Mouse (Mus musculus): ENCODE measurements around the gene Prdx6. TPM values are rescaled to one million over a fixed set of nuclear protein-coding genes. Genes with fewer than 3 reads are reported as not detected.

The Prdx6 gene
- total RNA-seq, 2 experiments from 2014 or later = 315 to 316 TPM

Other genes starting within 250 kb of the Prdx6 start
- gene Zbtb37, start 216.4 kb downstream of the Prdx6 start, total RNA-seq (2021) = 10 to 100 TPM; 10.6 to 14.8 TPM
- 10 to 100 TPM; 23.8 to 25.5 TPM for gene Dars2, start 180.6 kb downstream of the Prdx6 start, total RNA-seq (2021)
- 1 to 10 TPM in 1 of 2 experiments, under 1 TPM in 1; 0.83 to 1.7 TPM for gene Cenpl, start 180.5 kb downstream of the Prdx6 start, total RNA-seq (2021)
- 10 to 100 TPM in 1 of 2 experiments, 1 to 10 TPM in 1; 9.7 to 12.2 TPM for gene Klhl20, start 119.7 kb downstream of the Prdx6 start, total RNA-seq (2021)
- gene Ankrd45, start 108.5 kb downstream of the Prdx6 start, total RNA-seq (2021) = 1 to 10 TPM; 2.3 to 2.8 TPM
- not detected for gene Tex50, start 91.9 kb downstream of the Prdx6 start, total RNA-seq (2021)
- gene Tnfsf4, start 144.2 kb upstream of the Prdx6 start, total RNA-seq (2021) = not detected
- not detected for gene Tnfsf18, start 243.4 kb upstream of the Prdx6 start, total RNA-seq (2021)

All from heart, postnatal 36 days (tissue).